Mouse (Mus musculus) spleen, adult 2 months (tissue): ENCODE results near the gene Tcte2. TPM values are rescaled to one million over a fixed set of nuclear protein-coding genes. Genes with fewer than 3 reads are reported as not detected.

Experiments used
- DNase-seq, 2 experiments: peaks; one replicate each; pipeline versions ENCODE4 v3.0.0 to v3.0.0-alpha.2; 2012 to 2021; ENCODE audit warnings: low spot score in 2 of 2, low read depth in 1 of 2
- H3K27ac ChIP-seq: fragments of 200-500 bp; 2 replicates; pipeline ENCODE4 v1.5.1; 2012; ENCODE audit warnings: low read length, inconsistent platforms; ENCODE audit not compliant: insufficient read depth
- H3K27me3 ChIP-seq: fragments of 200-500 bp; 2 replicates; pipeline ENCODE4 v1.6.1; 2012; ENCODE audit warnings: mild to moderate bottlenecking, moderate library complexity, low read length, inconsistent platforms; ENCODE audit not compliant: control insufficient read depth, insufficient read depth
- H3K36me3 ChIP-seq: fragments of 200-500 bp; 2 replicates; pipeline ENCODE4 v1.6.1; 2012; ENCODE audit warnings: mild to moderate bottlenecking, low read length, inconsistent platforms; ENCODE audit not compliant: control insufficient read depth, insufficient read depth
- H3K4me1 ChIP-seq: fragments of 200-500 bp; 2 replicates; pipeline ENCODE4 v1.6.1; 2011; ENCODE audit warnings: inconsistent platforms; ENCODE audit not compliant: control insufficient read depth, insufficient read depth, insufficient read length
- H3K4me3 ChIP-seq: fragments of 200-500 bp; 2 replicates; pipeline ENCODE4 v1.5.1; 2011; ENCODE audit warnings: mild to moderate bottlenecking, inconsistent platforms; ENCODE audit not compliant: insufficient read depth, insufficient read length; ENCODE audit errors: extremely low read depth
- CTCF ChIP-seq: fragments of 200-500 bp; IDR thresholded peaks from 2 replicates; pipeline ENCODE4 v1.5.1; 2011; ENCODE audit warnings: mild to moderate bottlenecking, inconsistent platforms; ENCODE audit not compliant: insufficient read depth, insufficient read length, insufficient replicate concordance; ENCODE audit errors: extremely low read depth
- POLR2A ChIP-seq: fragments of 200-500 bp; IDR thresholded peaks from 2 replicates; pipeline ENCODE4 v1.6.1; 2011; ENCODE audit warnings: low read depth, low read length, inconsistent platforms
- WGBS: fragments of 180-500 bp; shearing (Covaris S2); methylation state at CpG from one replicate; pipeline ENCODE4 v1.1.7; 2018; 5-methylcytosine and 5-hydroxymethylcytosine counted together
- polyA plus RNA-seq: library from polyadenylated mRNA; depleted of rRNA; stranded (reverse); fragments of >200 nt; gene quantifications from 2 replicates; pipeline ENCODE4 v1.2.3, GENCODE M21; 2012

Tcte2 gene
- polyA plus RNA-seq, 1 experiment = 0.36 TPM

GRCm38 (mm10) chr17:13712518-13712917 lies 49.1 kb downstream of the Tcte2 start:
- H3K27me3 ChIP-seq = no peaks in the 10 kb centered on the region
- no peaks in the 10 kb centered on the region for H3K36me3 ChIP-seq
- WGBS = 90% methylated on average over 3 of the region's 3 CpGs
- H3K27ac ChIP-seq = no peak overlapping the region
- no peak for TF ChIP-seq CTCF
- no peak for TF ChIP-seq POLR2A
- DNase-seq = no peak
- no peaks in the 10 kb centered on the region for H3K4me1 ChIP-seq
- no peak overlapping the region for H3K4me3 ChIP-seq

- Histone ChIP-seq H3K27ac (no peak overlapping the region), H3K36me3 (no peaks in the 10 kb centered on the region), H3K27me3 (no peaks in the 10 kb centered on the region), H3K4me3 (no peak overlapping the region), H3K4me1 (no peaks in the 10 kb centered on the region)
- no peak for DNase-seq
- 54% methylated on average over 6 of the region's 6 CpGs for WGBS
- TF ChIP-seq POLR2A (no peak), CTCF (no peak)
These were observed 49.5 kb downstream of the Tcte2 start for GRCm38 (mm10) chr17:13712116-13712515.

GRCm38 (mm10) chr17:13711173-13711572 lies 50.5 kb downstream of the Tcte2 start:
- 72% methylated on average over 5 of the region's 5 CpGs for WGBS
- no peak for DNase-seq
- H3K27me3 ChIP-seq = no peaks in the 10 kb centered on the region
- no peak overlapping the region for H3K27ac ChIP-seq
- no peak overlapping the region for H3K4me3 ChIP-seq
- no peaks in the 10 kb centered on the region for H3K4me1 ChIP-seq
- H3K36me3 ChIP-seq = no peaks in the 10 kb centered on the region
- TF ChIP-seq CTCF = no peak
- TF ChIP-seq POLR2A = no peak

GRCm38 (mm10) chr17:13705481-13705921 lies 56.1 kb downstream of the Tcte2 start:
- Histone ChIP-seq H3K27me3 (no peaks in the 10 kb centered on the region), H3K4me3 (no peak overlapping the region), H3K27ac (no peak overlapping the region; the same call in 1 of the 2 replicates), H3K36me3 (no peaks in the 10 kb centered on the region), H3K4me1 (no peaks in the 10 kb centered on the region)
- DNase-seq = no peak
- no peak for TF ChIP-seq POLR2A
- TF ChIP-seq CTCF = no peak
- WGBS = 73% methylated on average over 4 of the region's 4 CpGs

- no peak overlapping the region for H3K4me3 ChIP-seq
- TF ChIP-seq CTCF (no peak), POLR2A (no peak)
- no peaks in the 10 kb centered on the region for H3K36me3 ChIP-seq
- DNase-seq = no peak
- H3K4me1 ChIP-seq = no peaks in the 10 kb centered on the region
- no peak overlapping the region for H3K27ac ChIP-seq
- H3K27me3 ChIP-seq = no peaks in the 10 kb centered on the region
- WGBS = 82% methylated on average over 9 of the region's 9 CpGs
These were observed 57.9 kb downstream of the Tcte2 start for GRCm38 (mm10) chr17:13703611-13704320.

- no peak overlapping the region for H3K4me3 ChIP-seq
- peak overlapping the region; percentile 5; the same call in 1 of the 2 replicates for H3K27ac ChIP-seq
- no peaks in the 10 kb centered on the region for H3K27me3 ChIP-seq
- no peak for DNase-seq
- H3K36me3 ChIP-seq = no peaks in the 10 kb centered on the region
- no peak for TF ChIP-seq CTCF
- TF ChIP-seq POLR2A = no peak
- 79% methylated on average over 4 of the region's 4 CpGs for WGBS
- H3K4me1 ChIP-seq = no peaks in the 10 kb centered on the region
These were observed 61.3 kb downstream of the Tcte2 start for GRCm38 (mm10) chr17:13700131-13701016.
